Mouse (Mus musculus) G1E (cell line): ENCODE data around the gene Vmn1r24.

Experiments used
- CTCF ChIP-seq: IDR thresholded peaks from 2 replicates; pipeline ENCODE4 v1.5.1; 2012; ENCODE audit warnings: low read depth, low read length, inconsistent platforms, mixed read lengths
- POLR2AphosphoS5 ChIP-seq: IDR thresholded peaks from 2 replicates; pipeline ENCODE4 v1.6.1; 2012; ENCODE audit warnings: low read depth, low read length, inconsistent platforms; ENCODE audit not compliant: insufficient replicate concordance

- TF ChIP-seq CTCF (no peak), POLR2AphosphoS5 (no peak)
Measured at GRCm38 (mm10) chr6:57907928-57908327, 53.4 kb downstream of the Vmn1r24 start, which contains the start of gene Vmn1r22.
